Mouse (Mus musculus) gastrocnemius, postnatal 14 days (tissue): ENCODE data around the gene Gstt2. TPM values are rescaled to one million over a fixed set of nuclear protein-coding genes. Genes with fewer than 3 reads are reported as not detected.

Experiments
- DNase-seq: peaks from one replicate; pipeline ENCODE4 v3.0.0; 2021; ENCODE audit warnings: mixed read lengths
- intact Hi-C: fragments of 180-260 bp; cut with DNase I; formaldehyde crosslinking; loops from one replicate; pipeline ENCODE4 v1.15.1; 2025; ENCODE audit warnings: low total_unique reads
- total RNA-seq, 2 experiments: library from RNA; stranded (reverse); gene quantifications; 2 replicates each; pipeline ENCODE4 v1.2.3; 2021

Gstt2 gene
- total RNA-seq, 2 experiments from 2014 or later: 5.6 to 6.9 TPM

- intact Hi-C loops: no loop called here
- DNase-seq: no peak
Observed at GRCm38 (mm10) chr10:75789081-75789735, 48.0 kb downstream of the Gstt2 start.

GRCm38 (mm10) chr10:75788277-75788676 lies 48.9 kb downstream of the Gstt2 start:
- no peak for DNase-seq
- intact Hi-C loops: no loop called here

DNA sequence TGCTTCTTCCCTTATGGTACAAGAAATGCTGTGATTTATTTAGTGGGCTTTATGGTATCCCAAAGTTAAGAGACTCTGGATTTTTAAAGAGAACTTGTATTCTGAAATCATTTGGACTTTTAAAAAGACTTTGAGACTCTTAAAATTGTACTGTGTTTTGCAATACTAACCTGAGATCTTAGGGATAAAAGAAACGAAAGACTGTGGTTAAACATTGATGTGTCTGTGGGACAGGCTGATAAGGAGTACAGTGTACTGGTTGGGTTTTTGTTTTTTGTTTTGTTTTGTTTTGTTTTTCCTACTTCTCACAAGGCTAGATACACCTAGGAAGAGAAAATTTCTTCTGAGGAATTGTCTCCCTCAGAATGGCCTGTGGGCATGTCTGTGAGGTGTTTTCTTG lies 51.8 kb downstream of the Gstt2 start:
- no peak for DNase-seq
- intact Hi-C loops: no loop called here

Other genes starting within 250 kb of the Gstt2 start
- gene Ggt5, start 248.1 kb downstream of the Gstt2 start, total RNA-seq: 1 to 10 TPM; 5.6 to 7.4 TPM
- 1 to 10 TPM; 2.1 to 3.2 TPM for gene Susd2, start 193.4 kb downstream of the Gstt2 start, total RNA-seq
- 10 to 100 TPM in 1 of 2 experiments, 1 to 10 TPM in 1; 9.6 to 10.9 TPM for gene Cabin1, start 73.1 kb downstream of the Gstt2 start, total RNA-seq
- gene Ddt, start 64.0 kb downstream of the Gstt2 start, total RNA-seq: 10 to 100 TPM; 36.8 to 39.9 TPM
- gene Gm20441, start 56.5 kb downstream of the Gstt2 start, total RNA-seq: not detected
- 1 to 10 TPM; 5.3 to 7.5 TPM for gene Gstt3, start 56.0 kb downstream of the Gstt2 start, total RNA-seq
- gene Gstt1, start 38.8 kb downstream of the Gstt2 start, total RNA-seq: 1 to 10 TPM; 7.0 to 8.2 TPM
- gene Gstt4, start 14.9 kb downstream of the Gstt2 start, total RNA-seq: not detected
- 100 to 1,000 TPM; 155 to 170 TPM for gene Mif, start 22.8 kb upstream of the Gstt2 start, total RNA-seq
- gene Derl3, start 56.0 kb upstream of the Gstt2 start, total RNA-seq: not detected
- 10 to 100 TPM; 17.7 to 28.0 TPM for gene Smarcb1, start 84.2 kb upstream of the Gstt2 start, total RNA-seq
- gene Chchd10, start 95.7 kb upstream of the Gstt2 start, total RNA-seq: 1,000 to 10,000 TPM in 1 of 2 experiments, 100 to 1,000 TPM in 1; 861 to 1,001 TPM
- gene Mmp11, start 99.1 kb upstream of the Gstt2 start, total RNA-seq: 1 to 10 TPM; 3.5 to 4.8 TPM
- not detected for gene Gm867, start 103.2 kb upstream of the Gstt2 start, total RNA-seq
- gene Vpreb3, start 105.6 kb upstream of the Gstt2 start, total RNA-seq: not detected
- gene Gm5134, start 117.1 kb upstream of the Gstt2 start, total RNA-seq: not detected
- 1 to 10 TPM; 7.5 TPM for gene Zfp280b, start 195.2 kb upstream of the Gstt2 start, total RNA-seq